Mouse (Mus musculus) hindbrain, embryonic 13.5 days (tissue): ENCODE data around the gene Gtf2f2. TPM values are rescaled to one million over a fixed set of nuclear protein-coding genes. Genes with fewer than 3 reads are reported as not detected.

Experiments
- ATAC-seq: fragments of 200-750 bp; cut with Nextera tagmentation; 2 replicates; pipeline ENCODE4 v1.8.0; 2017; ENCODE audit warnings: moderate TSS enrichment; ENCODE audit not compliant: low FRiP score
- H3K27ac ChIP-seq: fragments of 300-500 bp; sonication (generic); 2 replicates; pipeline ENCODE4 v1.5.1; 2015; ENCODE audit warnings: inconsistent platforms, mild to moderate bottlenecking, moderate library complexity
- H3K27me3 ChIP-seq: fragments of 300-500 bp; sonication (generic); 2 replicates; pipeline ENCODE4 v1.6.1; 2015; ENCODE audit warnings: mild to moderate bottlenecking, inconsistent platforms
- H3K36me3 ChIP-seq: fragments of 300-500 bp; sonication (generic); 2 replicates; pipeline ENCODE4 v1.6.1; 2015; ENCODE audit warnings: mild to moderate bottlenecking, inconsistent platforms
- H3K4me1 ChIP-seq: fragments of 300-500 bp; sonication (generic); replicated peaks from 2 replicates; pipeline ENCODE4 v1.6.1; 2015; ENCODE audit warnings: inconsistent platforms
- H3K4me2 ChIP-seq: fragments of 300-500 bp; sonication (generic); 2 replicates; pipeline ENCODE4 v1.6.1; 2015; ENCODE audit warnings: inconsistent platforms, mild to moderate bottlenecking, moderate library complexity
- H3K4me3 ChIP-seq: fragments of 300-500 bp; sonication (generic); 2 replicates; pipeline ENCODE4 v1.5.1; 2015; ENCODE audit warnings: mild to moderate bottlenecking, inconsistent platforms
- H3K9ac ChIP-seq: fragments of 300-500 bp; sonication (generic); 2 replicates; pipeline ENCODE4 v1.6.1; 2015; ENCODE audit warnings: mild to moderate bottlenecking, inconsistent platforms
- H3K9me3 ChIP-seq: fragments of 300-500 bp; sonication (generic); 2 replicates; pipeline ENCODE4 v1.6.1; 2016; ENCODE audit warnings: inconsistent platforms
- WGBS: fragments of 180-500 bp; shearing (Covaris S2); methylation state at CpG from one replicate; pipeline ENCODE4 v1.1.7; 2015; 5-methylcytosine and 5-hydroxymethylcytosine counted together
- polyA plus RNA-seq: library from polyadenylated mRNA; unstranded; fragments of >200 nt; fragmentation: Nextera tagmentation; extraction: Ambion mirVana; gene quantifications from 2 replicates; pipeline ENCODE4 v1.2.1, GENCODE M21; 2015

Gtf2f2 gene
- polyA plus RNA-seq, 1 experiment from 2014 or later: 43.3 TPM

- no peaks in the 10 kb centered on the region for H3K9me3 ChIP-seq
- H3K27me3 ChIP-seq: no peaks in the 10 kb centered on the region
- peak overlapping the region; percentile 67 for H3K27ac ChIP-seq
- no peak for ATAC-seq
- no peak overlapping the region for H3K9ac ChIP-seq
- H3K4me3 ChIP-seq: no peak overlapping the region
- H3K36me3 ChIP-seq: no peaks in the 10 kb centered on the region
- H3K4me1 ChIP-seq: peaks cover 12% of the 10 kb centered on the region
- WGBS: 45% methylated on average over 7 of the region's 7 CpGs
- no peak overlapping the region for H3K4me2 ChIP-seq
Measured at GRCm38 (mm10) chr14:76020927-76021719, 10.5 kb upstream of the Gtf2f2 start.

DNA sequence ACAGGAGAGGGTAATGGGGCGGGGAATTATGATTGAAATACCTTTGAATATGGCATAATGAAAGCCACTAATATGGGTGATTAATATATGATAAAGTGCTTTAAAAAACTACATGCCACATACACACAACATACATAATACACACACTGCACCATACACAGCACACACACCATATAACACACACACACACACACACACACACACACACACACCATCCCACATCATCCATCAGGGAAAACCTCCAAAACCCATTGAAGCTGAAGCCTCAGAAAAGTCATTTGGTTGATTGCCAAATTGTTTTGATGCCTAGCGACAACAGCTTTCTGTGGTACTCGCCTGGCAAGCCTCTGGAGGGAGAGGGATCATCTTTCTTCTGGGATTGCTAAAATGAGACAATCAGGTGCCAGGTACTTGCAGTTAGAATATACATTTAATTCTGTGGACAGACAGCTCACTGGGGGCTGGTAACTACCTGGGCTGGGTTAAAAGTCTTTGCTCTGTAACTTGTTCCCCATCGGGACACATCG lies 9.7 kb upstream of the Gtf2f2 start:
- H3K27ac ChIP-seq: peak overlapping the region; percentile 67
- no peak for ATAC-seq
- WGBS: 58% methylated on average over 5 of the region's 5 CpGs

GRCm38 (mm10) chr14:76017785-76018490 lies 7.3 kb upstream of the Gtf2f2 start:
- no peak for ATAC-seq
- no peaks in the 10 kb centered on the region for H3K36me3 ChIP-seq
- peaks cover 12% of the 10 kb centered on the region for H3K4me1 ChIP-seq
- no peak overlapping the region for H3K9ac ChIP-seq
- H3K4me2 ChIP-seq: no peak overlapping the region
- WGBS: 56% methylated on average over 10 of the region's 10 CpGs
- peak overlapping the region; percentile 63 for H3K27ac ChIP-seq
- H3K4me3 ChIP-seq: no peak overlapping the region
- H3K27me3 ChIP-seq: no peaks in the 10 kb centered on the region
- H3K9me3 ChIP-seq: no peaks in the 10 kb centered on the region

More for the DNA sequence above, 9.7 kb upstream of the Gtf2f2 start:
- H3K9me3 ChIP-seq: no peaks in the 10 kb centered on the region
- no peak overlapping the region for H3K4me2 ChIP-seq
- peaks cover 12% of the 10 kb centered on the region for H3K4me1 ChIP-seq
- no peaks in the 10 kb centered on the region for H3K36me3 ChIP-seq
- H3K4me3 ChIP-seq: no peak overlapping the region
- H3K27me3 ChIP-seq: no peaks in the 10 kb centered on the region
- H3K9ac ChIP-seq: no peak overlapping the region

DNA sequence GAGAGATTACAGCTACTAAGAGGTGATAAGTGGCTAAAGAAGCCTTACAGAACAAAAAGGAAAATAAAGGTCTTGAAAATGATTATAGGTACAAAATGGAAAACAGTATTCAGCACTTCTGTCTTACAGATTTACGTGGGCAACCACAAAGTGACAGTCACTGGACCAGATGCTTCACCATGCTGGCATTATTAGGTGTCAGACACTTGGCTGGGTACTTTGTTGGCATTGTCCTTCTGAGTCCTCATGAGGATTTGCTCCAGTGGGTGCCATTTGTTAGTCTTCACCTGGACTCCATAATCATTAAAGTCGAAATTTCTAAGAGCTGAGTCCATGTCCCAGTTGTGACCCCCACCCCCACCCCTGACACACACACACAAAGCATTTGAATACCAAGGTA lies 3.7 kb upstream of the Gtf2f2 start:
- no peak for ATAC-seq
- Histone ChIP-seq H3K27ac (no peak overlapping the region), H3K4me2 (no peak overlapping the region), H3K9me3 (no peaks in the 10 kb centered on the region), H3K27me3 (no peaks in the 10 kb centered on the region), H3K36me3 (no peaks in the 10 kb centered on the region), H3K9ac (no peak overlapping the region), H3K4me1 (peaks cover 18% of the 10 kb centered on the region), H3K4me3 (no peak overlapping the region)
- 49% methylated on average over 2 of the region's 2 CpGs for WGBS

DNA sequence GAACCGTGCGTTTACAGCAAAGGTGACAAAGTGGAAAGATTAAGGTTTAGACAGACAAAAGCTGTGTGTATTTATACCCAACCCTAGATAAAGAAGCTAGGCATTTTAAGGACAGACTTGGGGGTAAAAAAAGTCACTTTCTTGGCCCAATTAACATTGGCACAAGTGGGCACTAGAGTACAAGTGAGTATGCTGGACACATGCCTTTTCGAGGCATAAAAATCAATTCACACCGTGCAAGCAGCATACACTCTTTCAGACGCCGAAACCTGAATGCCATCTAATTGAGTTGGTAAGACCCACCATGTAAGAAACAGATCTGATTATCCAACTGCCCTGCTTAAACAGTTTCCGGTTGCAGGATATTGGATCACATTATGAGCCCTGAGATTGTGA lies 395 bp upstream of the Gtf2f2 start:
- peak; percentile 54 for ATAC-seq
- peak overlapping the region; percentile 86 for H3K4me2 ChIP-seq
- H3K9ac ChIP-seq: 0 out of 2 replicates have a peak overlapping the region, but pooled peaks have one; percentile 87
- no peaks in the 10 kb centered on the region for H3K27me3 ChIP-seq
- H3K36me3 ChIP-seq: peaks cover 4% of the 10 kb centered on the region; the same call in 1 of the 2 replicates
- 31% methylated on average over 7 of the region's 7 CpGs for WGBS
- H3K4me1 ChIP-seq: peaks cover 29% of the 10 kb centered on the region
- peak overlapping the region; percentile 86; the same call in 1 of the 2 replicates for H3K27ac ChIP-seq
- H3K9me3 ChIP-seq: no peaks in the 10 kb centered on the region
- H3K4me3 ChIP-seq: peak overlapping the region; percentile 94

GRCm38 (mm10) chr14:76009185-76009584 lies 1.5 kb downstream of the Gtf2f2 start:
- H3K9ac ChIP-seq: 0 out of 2 replicates have a peak overlapping the region, but pooled peaks have one; percentile 19
- H3K9me3 ChIP-seq: no peaks in the 10 kb centered on the region
- ATAC-seq: no peak
- H3K27ac ChIP-seq: no peak overlapping the region
- peak overlapping the region; percentile 86 for H3K4me2 ChIP-seq
- no peaks in the 10 kb centered on the region for H3K27me3 ChIP-seq
- H3K36me3 ChIP-seq: peaks cover 4% of the 10 kb centered on the region; the same call in 1 of the 2 replicates
- 85% methylated on average over 5 of the region's 5 CpGs for WGBS
- H3K4me1 ChIP-seq: peaks cover 29% of the 10 kb centered on the region
- H3K4me3 ChIP-seq: peak overlapping the region; percentile 94; the same call in 1 of the 2 replicates

GRCm38 (mm10) chr14:76008174-76008573 lies 2.5 kb downstream of the Gtf2f2 start:
- Histone ChIP-seq H3K36me3 (peaks cover 4% of the 10 kb centered on the region; the same call in 1 of the 2 replicates), H3K9ac (no peak overlapping the region), H3K4me3 (no peak overlapping the region), H3K4me1 (peaks cover 29% of the 10 kb centered on the region), H3K27me3 (no peaks in the 10 kb centered on the region), H3K27ac (no peak overlapping the region), H3K4me2 (no peak overlapping the region), H3K9me3 (no peaks in the 10 kb centered on the region)
- ATAC-seq: no peak
- 92% methylated on average over 1 of the region's 1 CpGs for WGBS

- H3K4me1 ChIP-seq: peaks cover 20% of the 10 kb centered on the region
- no peak overlapping the region for H3K4me2 ChIP-seq
- no peak overlapping the region for H3K9ac ChIP-seq
- 95% methylated on average over 4 of the region's 4 CpGs for WGBS
- no peak for ATAC-seq
- H3K36me3 ChIP-seq: peaks cover 4% of the 10 kb centered on the region; the same call in 1 of the 2 replicates
- H3K27me3 ChIP-seq: no peaks in the 10 kb centered on the region
- H3K4me3 ChIP-seq: no peak overlapping the region
- H3K9me3 ChIP-seq: no peaks in the 10 kb centered on the region
- H3K27ac ChIP-seq: no peak overlapping the region
Measured at GRCm38 (mm10) chr14:76005011-76005410, 5.7 kb downstream of the Gtf2f2 start.

- Histone ChIP-seq H3K4me3 (no peak overlapping the region), H3K9ac (no peak overlapping the region), H3K27me3 (no peaks in the 10 kb centered on the region), H3K9me3 (no peaks in the 10 kb centered on the region), H3K36me3 (peaks cover 1% of the 10 kb centered on the region; the same call in 1 of the 2 replicates), H3K27ac (no peak overlapping the region), H3K4me1 (no peaks in the 10 kb centered on the region), H3K4me2 (no peak overlapping the region)
- ATAC-seq: no peak
- 88% methylated on average over 4 of the region's 4 CpGs for WGBS
Measured at GRCm38 (mm10) chr14:76001781-76002180, 8.9 kb downstream of the Gtf2f2 start.

DNA sequence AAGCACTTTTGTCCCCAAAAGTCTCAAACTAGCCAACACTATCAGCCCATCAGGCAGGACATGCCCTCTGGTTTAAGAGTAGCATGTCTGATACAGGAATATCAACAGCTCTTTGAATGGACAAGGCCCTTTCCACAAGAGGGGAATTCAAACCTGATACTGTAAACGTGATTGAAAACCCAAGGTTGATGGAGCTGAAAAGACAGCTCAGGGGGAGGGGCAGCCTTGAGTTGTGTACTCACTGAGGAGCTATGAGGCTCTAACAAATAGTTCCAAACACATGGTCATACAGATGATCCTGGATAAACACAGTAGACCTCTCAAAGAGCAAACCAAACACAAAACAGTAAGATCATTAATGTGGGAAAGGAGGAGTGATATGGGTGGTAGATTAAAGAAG lies 12.6 kb downstream of the Gtf2f2 start:
- WGBS: 53% methylated on average over 1 of the region's 1 CpGs
- Histone ChIP-seq H3K4me3 (no peak overlapping the region), H3K27ac (no peak overlapping the region), H3K36me3 (no peaks in the 10 kb centered on the region), H3K9ac (no peak overlapping the region), H3K4me2 (no peak overlapping the region), H3K27me3 (no peaks in the 10 kb centered on the region), H3K4me1 (no peaks in the 10 kb centered on the region), H3K9me3 (no peaks in the 10 kb centered on the region)
- no peak for ATAC-seq

- H3K4me1 ChIP-seq: no peaks in the 10 kb centered on the region
- ATAC-seq: no peak
- no peaks in the 10 kb centered on the region; the same call in 1 of the 2 replicates for H3K9me3 ChIP-seq
- H3K4me2 ChIP-seq: no peak overlapping the region
- H3K27ac ChIP-seq: no peak overlapping the region
- no peaks in the 10 kb centered on the region; the same call in 1 of the 2 replicates for H3K36me3 ChIP-seq
- 96% methylated on average over 4 of the region's 4 CpGs for WGBS
- no peak overlapping the region for H3K4me3 ChIP-seq
- no peak overlapping the region for H3K9ac ChIP-seq
- H3K27me3 ChIP-seq: no peaks in the 10 kb centered on the region
Measured at GRCm38 (mm10) chr14:75992371-75992770, 18.3 kb downstream of the Gtf2f2 start.

DNA sequence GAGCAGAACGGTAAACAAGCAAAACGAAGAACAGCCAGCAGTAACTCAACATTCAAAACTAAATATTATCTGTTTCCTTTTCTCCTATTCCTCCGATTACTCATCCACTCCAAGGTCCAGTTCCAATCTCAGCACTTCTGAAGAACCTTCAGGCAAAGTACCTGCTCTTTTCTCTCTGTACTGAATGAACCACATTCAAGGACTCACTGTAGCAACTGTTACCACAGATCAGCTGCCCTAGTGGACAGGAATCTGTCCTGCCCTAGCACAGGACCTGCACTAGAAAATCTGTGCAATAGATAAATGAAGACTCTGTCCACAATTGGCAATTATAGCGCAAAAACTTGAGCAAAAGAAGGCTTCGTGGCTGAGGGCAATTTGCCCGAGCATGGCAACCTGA lies 19.7 kb downstream of the Gtf2f2 start:
- ATAC-seq: no peak
- Histone ChIP-seq H3K9ac (no peak overlapping the region), H3K4me1 (peaks cover 5% of the 10 kb centered on the region; the same call in 1 of the 2 replicates), H3K36me3 (no peaks in the 10 kb centered on the region; the same call in 1 of the 2 replicates), H3K9me3 (no peaks in the 10 kb centered on the region; the same call in 1 of the 2 replicates), H3K4me3 (no peak overlapping the region), H3K27ac (no peak overlapping the region), H3K4me2 (no peak overlapping the region), H3K27me3 (no peaks in the 10 kb centered on the region)
- WGBS: 91% methylated on average over 6 of the region's 6 CpGs
